Mouse (Mus musculus): ENCODE data around the gene Wdr44.
"Not testable (repeated sequence)": the region's sequence is repeated elsewhere in the genome, so short reads cannot be mapped to it uniquely, and the experiment has no call there.

The Wdr44 gene

DNA sequence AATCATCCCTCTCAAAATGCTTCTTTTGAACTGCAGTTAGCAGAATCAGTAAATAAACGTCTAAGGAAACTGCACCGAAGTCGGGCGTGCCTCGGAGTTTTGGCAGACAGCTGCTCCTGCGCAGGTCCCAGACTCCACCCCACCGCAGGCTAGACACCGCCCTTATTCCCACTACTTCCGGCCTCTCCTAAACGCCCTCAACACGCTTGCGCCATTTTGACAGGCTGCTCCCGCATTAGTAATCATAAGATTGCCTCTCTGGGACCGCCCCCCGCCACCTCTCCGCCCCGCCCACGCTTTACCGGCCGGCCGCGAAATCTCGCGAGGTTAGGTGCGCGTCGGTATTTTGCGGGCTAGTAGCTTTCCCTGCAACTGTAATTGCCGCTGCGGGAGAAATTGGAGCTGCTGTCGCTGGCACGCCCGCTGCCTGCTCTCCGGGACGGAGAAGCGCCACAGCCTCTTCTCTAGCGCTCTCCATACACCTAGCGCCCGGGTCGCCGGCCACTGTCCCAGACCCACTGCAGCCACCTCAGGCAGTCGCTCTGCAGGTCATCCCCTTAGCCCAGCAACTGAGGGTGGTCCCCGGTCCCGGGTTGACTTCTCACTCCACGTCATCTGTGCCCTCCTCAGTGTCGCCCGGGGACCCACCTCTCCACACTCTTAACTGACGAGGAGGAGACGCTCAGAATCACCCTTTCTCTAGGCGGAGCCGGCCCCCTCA lies at the start of gene Wdr44:
Gene Wdr44, plus strand, starts transcription at position 330 of the 721 bp plus-strand sequence.
- DNase-seq (ENCODE audit: low spot score): peak; percentile 91

DNA sequence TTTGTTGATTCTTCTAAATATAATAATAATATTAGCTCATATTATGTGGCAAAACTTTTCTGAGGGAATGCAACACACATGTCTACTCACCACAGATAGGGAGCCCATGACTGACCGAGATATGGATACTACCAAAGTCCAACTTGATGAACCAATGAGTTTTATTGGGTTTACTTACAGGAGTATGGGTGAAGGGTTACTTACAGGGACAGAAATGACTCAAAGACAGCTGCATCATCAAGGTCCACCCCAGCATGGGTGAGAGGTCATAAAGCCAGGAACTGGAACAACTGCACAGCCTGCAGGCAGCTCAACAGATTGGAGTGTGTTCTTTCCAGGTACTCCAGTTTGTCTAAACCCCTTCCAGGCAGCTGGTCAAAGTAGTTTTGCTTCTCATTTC lies 44.5 kb upstream of the Wdr44 start:
- no peak for DNase-seq (ENCODE audit: low spot score)

DNA sequence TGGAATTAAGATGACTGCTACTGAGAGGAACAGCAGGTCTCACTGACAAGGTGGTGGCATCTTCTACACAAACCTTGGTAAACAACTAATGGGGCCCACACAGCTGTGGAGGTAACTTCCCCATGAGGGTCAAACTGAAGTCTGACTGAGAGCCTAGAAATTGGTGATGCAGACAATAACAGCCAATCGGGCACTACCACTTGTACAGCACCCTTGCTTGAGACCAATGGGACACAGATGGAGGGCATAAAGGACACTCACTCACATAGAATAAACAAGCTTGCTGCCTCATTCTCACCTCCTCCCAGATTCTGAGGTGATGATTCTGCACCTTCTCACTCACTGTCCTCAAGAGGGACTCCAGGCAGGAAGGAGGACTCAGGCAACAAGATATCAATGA lies 30.6 kb upstream of the Wdr44 start:
- DNase-seq (ENCODE audit: low spot score): no peak

DNA sequence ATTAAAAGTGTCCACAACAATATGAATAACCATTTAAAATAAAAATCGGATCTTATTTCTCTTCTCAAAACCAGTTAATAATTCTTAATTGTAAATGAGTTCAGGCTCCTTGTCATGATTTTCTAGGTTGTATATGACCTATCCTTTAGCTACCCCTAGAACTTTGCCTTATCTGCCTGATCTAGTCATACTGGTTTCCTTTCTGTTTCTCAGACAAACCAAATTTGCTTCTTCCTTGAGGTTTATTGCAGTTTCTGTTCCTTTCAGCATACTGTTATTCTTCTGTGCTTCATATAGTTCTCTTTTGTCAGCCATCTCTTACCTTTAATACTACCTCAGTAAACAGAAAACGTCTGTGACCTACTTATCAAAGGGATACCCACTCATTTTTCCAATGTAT lies 19.7 kb upstream of the Wdr44 start:
- DNase-seq (ENCODE audit: low spot score): no peak

- DNase-seq (ENCODE audit: low spot score): no peak
Observed at GRCm38 (mm10) chrX:23675450-23675849, 17.4 kb upstream of the Wdr44 start.

DNA sequence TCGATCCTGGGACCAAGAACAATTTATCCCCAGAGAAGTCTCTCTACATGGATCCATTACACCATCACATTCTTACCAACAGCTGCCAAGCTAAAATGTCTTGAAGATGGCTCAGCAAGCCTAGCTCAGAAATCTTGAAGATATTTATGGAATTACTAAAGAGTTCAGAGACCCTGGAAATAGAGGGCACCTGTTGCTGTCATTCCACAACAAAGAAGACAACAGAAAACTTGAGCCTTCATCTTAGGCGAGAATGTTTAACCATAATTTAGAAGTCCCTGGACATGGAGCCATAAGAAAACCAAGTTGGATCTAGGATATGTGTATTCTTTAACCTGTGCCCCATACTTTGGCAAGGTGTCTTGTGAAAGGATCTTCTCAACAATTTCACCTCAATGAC lies 16.3 kb upstream of the Wdr44 start:
- DNase-seq (ENCODE audit: low spot score): no peak

DNA sequence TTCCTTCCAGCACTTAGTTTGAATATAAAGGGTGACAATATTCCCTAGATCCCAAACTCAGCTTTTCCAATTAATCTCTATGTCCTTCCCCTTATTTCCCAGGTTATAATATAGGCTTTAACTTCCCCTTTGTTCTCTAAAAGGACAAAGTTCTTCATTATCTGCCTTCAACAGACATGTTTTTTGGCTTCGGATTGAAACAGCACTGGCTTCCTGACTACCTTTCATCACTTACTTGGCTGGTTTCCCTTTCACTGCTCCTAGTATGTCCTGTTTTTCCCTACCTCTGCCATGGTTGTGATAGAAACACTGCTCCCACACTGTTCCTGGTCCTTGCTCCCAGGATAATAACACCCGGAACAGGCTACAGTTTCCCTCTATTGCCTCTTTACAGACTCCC lies 15.3 kb upstream of the Wdr44 start:
- no peak for DNase-seq (ENCODE audit: low spot score)

- no peak for DNase-seq (ENCODE audit: low spot score)
Observed at GRCm38 (mm10) chrX:23692336-23692721, 522 bp upstream of the Wdr44 start.

DNA sequence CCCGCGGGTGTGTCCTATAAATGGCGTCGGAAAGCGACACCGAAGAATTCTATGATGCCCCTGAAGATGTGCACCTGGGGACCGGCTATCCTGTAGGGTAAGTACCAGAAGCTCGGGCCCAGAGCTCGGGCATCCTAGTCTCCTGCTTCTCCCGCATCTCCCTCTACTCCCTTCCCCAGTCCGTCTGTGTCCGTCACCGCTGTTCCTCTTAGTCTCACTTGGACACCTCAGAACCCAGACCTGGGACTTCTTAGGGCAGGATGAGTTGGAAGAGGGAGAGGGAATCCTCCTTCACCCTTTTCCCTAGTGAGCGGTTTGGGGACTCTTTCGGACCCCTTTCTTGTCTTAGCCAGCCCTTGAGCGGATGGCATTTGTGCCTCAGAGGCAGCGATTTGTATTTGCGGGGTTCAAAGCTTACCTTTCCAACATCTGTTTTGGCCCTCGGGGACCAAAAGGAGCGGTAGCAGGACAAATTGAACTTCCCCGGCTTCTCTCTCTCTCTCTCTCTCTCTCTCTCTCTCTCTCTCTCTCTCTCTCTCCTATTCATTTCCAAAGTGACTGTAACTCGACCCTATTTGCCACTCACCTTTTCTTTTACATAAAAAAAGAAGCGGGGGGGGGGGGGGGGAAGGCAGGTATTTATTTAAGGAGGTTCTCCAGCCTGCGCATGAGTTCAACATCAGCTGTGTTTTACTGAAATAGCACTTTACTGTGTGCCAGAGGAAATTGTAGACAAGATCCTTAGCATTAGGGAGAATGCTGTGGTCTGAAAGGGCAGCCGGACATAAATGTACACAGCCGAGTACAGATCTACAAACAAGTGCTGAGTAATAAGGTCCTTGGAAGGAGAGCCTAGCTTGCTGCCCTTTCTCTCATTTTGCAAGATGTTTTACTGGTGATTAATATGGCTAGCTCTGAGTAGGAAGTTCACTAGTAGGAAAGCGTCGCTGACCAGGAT lies 871 bp downstream of the Wdr44 start:
- no peak for DNase-seq (ENCODE audit: low spot score)

GRCm38 (mm10) chrX:23694588-23694987 lies 1.7 kb downstream of the Wdr44 start:
- no peak for DNase-seq (ENCODE audit: low spot score)

GRCm38 (mm10) chrX:23695109-23695508 lies 2.3 kb downstream of the Wdr44 start:
- no peak for DNase-seq (ENCODE audit: low spot score)

DNA sequence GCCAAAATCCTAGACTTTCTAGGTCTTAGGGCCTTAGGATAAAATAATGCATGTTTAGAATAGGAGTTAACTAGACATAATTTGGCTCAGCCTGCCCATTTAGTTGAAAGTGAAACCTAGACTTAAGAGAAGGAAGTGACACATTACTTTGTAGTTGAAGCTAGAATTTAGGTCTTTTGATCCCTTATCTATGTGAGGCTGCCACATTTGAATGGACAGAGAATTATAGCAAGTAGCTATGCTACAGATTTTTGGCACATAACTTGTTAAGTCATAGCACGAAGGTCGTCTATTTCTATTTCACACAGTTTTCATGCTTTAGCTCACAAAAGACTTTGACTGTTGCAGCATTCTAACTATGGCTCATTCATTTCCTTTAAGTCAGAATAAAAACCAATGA lies 4.5 kb downstream of the Wdr44 start:
- no peak for DNase-seq (ENCODE audit: low spot score)

DNA sequence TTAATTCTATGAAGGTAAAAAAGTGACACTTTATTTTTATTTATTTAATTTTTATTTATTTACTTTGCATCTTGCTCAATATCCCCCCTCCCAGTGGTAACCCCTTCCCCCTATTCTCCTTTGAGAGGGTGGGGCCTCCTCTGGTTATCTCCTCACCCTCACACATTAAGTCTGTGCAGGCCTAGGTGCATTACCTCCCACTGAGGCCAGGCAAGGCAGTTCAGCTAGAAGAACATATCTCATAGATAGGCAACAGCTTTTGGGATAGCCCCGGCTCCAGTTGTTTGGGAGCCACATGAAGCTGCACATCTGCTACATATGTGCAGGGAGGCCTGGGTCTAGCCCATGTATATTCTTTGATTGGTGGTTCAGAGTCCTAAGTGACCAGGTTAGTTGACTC lies 6.2 kb downstream of the Wdr44 start:
- DNase-seq (ENCODE audit: low spot score): no peak

- DNase-seq (ENCODE audit: low spot score): no peak
Observed at GRCm38 (mm10) chrX:23717247-23717646, 24.4 kb downstream of the Wdr44 start.

DNA sequence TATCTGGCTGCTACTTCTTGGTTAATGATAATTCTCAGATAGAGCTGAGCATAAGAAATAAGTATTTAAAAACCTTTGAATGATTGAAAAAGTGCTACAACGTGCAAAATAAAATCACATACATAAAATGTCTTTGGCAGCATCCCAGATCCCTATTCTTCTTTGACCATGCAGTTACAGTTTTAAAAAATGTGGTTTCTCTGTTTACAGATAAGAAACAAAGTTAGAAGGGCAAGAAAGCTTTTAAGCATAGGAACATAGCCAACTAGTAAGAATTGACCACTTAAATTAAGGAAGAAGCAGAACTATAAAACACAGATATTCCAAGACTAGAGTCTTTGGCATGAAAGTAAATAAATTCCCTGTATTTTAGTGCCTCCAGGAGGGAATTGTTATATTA lies 34.6 kb downstream of the Wdr44 start:
- DNase-seq (ENCODE audit: low spot score): no peak

DNA sequence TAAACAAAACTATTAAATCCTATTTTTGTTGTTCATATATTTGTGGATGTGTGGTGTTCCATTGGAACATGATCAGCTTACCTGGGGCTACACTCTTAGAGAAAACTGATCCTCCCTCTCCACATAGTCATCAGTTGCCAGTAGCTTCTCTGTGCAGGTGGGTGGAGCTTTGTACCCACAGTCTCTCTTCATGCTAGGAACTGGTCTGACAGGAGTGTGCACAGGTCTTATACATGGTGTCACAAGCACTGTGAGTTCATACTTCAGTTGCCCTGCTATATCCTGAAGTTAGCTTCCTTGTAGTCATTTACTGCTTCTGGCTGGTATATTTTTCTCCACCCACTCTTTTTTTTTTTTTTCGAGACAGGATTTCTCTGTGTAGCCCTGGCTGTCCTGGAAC lies 61.8 kb downstream of the Wdr44 start:
- no peak for DNase-seq (ENCODE audit: low spot score)

DNA sequence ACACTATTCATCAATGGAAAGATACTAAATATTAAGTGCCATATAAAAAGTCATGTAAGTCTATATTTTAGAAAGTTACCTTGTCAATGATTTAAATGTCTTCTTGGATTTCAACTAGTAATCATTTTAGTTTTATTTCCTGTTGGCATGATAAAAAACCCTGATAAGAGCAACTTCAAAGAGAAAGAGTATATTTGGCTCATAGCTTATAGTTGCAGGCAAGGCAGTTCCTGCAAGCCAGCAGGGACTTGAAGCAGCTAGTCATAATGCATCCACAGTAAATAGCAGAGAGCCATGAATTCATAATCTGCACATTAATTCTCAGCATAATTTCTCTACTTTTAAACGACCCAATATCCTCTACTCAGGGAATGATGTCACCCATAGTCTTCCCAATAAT lies 75.0 kb downstream of the Wdr44 start:
- no peak for DNase-seq (ENCODE audit: low spot score)

DNA sequence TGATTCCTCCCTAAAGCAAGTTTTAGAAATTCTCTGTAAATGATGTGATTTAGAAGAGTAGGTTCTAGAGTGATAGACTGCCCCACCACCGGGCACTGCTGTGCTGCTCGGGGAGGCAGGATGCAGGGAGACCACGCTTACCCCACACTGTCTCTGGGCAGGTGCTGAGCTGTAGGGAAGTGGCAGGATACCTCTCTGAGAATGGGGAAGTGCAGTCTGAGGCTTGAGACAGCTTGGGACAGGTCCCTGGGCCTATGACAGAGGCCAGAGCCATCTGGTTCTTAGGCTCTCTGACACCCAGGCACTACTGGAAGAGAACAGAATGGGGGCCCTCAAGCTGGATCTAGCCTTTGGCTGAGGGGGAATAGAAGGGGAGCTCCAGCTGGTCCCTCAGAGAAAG lies 114.3 kb downstream of the Wdr44 start:
- no peak for DNase-seq (ENCODE audit: low spot score)

- no peak for DNase-seq (ENCODE audit: low spot score)
Observed at GRCm38 (mm10) chrX:23810365-23810764, 117.5 kb downstream of the Wdr44 start.

GRCm38 (mm10) chrX:23813287-23813686 lies 120.4 kb downstream of the Wdr44 start:
- DNase-seq (ENCODE audit: low spot score): not testable (repeated sequence)

- not testable (repeated sequence) for DNase-seq (ENCODE audit: low spot score)
Observed at GRCm38 (mm10) chrX:23822885-23823284, 130.0 kb downstream of the Wdr44 start.

DNA sequence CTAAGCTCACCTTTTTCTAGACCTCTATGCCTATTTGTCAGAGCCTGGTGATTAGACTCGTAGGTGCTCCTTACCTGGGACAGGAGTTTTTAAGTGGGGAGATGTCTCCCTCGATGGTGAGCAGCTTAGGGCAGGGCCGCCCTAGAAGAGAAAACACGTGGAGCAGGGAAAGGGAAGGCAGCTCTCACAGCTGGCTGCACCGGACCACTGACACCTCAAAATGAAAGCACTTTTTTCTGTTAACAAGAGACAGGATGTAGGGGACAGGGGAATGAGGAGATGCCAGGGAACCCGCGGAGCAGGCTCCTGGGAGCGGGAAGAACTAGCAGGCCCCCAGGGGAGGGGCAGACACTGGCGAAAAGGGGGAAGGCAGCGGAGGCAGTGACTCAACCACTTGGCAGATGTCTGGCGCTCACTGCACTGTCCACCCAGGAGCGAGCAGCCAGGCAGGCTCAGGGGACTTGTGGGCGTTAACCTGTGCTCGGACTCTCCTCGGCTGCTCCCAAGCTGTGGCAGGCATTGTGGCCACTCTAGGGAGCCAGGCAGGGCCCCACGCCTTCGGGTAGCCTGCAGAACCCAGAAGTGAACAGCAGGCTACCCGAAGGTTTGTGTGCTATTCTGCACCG lies 130.7 kb downstream of the Wdr44 start:
- no peak for DNase-seq (ENCODE audit: low spot score)

GRCm38 (mm10) chrX:23833784-23834183 lies 140.9 kb downstream of the Wdr44 start:
- not testable (repeated sequence) for DNase-seq (ENCODE audit: low spot score)

All from layer of hippocampus, adult 11-12 months (tissue).